Mouse (Mus musculus): ENCODE results near the gene Clgn.

DNA sequence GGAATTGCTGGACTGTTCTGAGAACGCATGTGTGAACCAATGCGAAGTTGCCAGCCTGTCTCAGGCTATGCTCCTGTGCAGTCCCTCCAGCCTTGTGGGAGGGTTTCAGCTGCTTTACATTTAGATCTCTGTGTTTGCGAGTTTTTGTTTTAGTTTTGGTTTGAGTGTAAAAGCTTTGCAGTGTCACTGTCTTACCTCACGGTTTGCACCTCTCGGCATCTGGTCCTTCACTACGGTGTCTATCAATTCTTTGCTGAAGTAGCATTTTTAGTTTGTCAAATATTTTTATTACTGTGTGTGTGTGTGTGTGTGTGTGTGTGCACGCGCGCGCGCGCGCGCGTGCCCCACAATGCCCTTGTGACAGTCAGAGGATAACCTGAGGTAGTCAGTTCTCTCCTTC, 27.2 kb downstream of the Clgn start:
- no peak for TF ChIP-seq USF2 (IDR thresholded peaks at IDR 0.05; ENCODE audit: borderline replicate concordance in 1 of 2, insufficient read depth in 1 of 2, low read depth in 1 of 2, low read length in 2 of 2)
- TF ChIP-seq SMC3 (IDR thresholded peaks at IDR 0.05; ENCODE audit: low read depth, low read length) = no peak
- TF ChIP-seq CTCF (IDR thresholded peaks at IDR 0.05 in 2 of 3, conservative IDR thresholded peaks at IDR 0.05 in 1 of 3; ENCODE audit: control insufficient read depth in 1 of 3, insufficient read depth in 1 of 3, low read depth in 2 of 3, low read length in 3 of 3, poor library complexity in 1 of 3, severe bottlenecking in 1 of 3) = no peak
- no peak for TF ChIP-seq SIN3A (IDR thresholded peaks at IDR 0.05; ENCODE audit: low read length)
- TF ChIP-seq GABPA (IDR thresholded peaks at IDR 0.05; ENCODE audit: low read depth, low read length) = no peak
- TF ChIP-seq NRF1 (IDR thresholded peaks at IDR 0.05; ENCODE audit: insufficient read depth, low read depth, low read length, poor library complexity, severe bottlenecking) = no peak
- no peak for TF ChIP-seq POLR2A (IDR thresholded peaks at IDR 0.05; ENCODE audit: control insufficient read depth in 1 of 2, insufficient read depth in 1 of 2, low read depth in 1 of 2, low read length in 2 of 2, poor library complexity in 1 of 2)

All from MEL (cell line).